14 mouse cellular contexts compared by ENCODE assay signal in the genomic region with DNA sequence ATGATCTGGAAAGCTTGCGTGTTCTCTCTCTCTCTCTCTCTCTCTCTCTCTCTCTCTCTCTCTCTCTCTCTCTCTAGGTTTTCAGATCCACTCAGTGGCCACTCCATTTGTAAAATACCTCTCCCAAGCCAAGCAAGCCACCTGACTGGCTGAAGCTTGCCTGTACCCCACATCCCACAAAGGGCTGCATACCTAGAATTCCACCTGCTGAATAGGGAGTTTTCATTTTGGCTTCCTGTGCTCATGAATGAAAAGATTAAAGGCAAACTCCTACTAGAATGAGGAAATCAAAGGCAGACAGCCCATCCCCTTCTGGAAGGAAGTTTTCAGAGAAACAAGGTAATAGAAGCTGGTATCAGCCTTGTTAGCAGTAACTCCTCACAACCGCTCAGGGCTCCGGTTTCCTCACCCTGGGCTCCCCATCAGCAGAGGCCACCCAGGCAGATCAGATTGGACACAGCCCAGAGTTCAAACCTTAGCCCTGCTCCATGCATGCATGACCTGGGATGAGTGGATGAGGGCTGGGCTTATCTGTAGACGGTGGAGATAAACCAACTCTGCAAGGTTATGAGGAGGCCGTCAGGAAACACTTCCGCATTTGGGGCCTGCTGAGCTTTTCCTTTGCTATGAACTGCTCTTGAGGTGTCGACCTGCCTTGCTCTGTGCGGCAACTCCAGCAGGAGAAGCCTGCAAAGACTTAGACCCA.
DNase-seq lines count a peak whose midpoint lies in the region; ATAC-seq lines count a peak whose summit lies in the region.
"Had no signal": no experiment of that assay in that cellular context is flagged by ENCODE, and none has a peak within 500 bp of the region (broad histone marks: within the 10 kb centered on the region; RNA-seq: fewer than 3 reads in every experiment).

No protein-coding gene starts in this region.

- H3K4me1 ChIP-seq in heart, embryonic 15.5 days (replicated peaks), result peaks cover 85% of the 10 kb centered on the region
- H3K4me1 ChIP-seq in lung, embryonic 16.5 days (replicated peaks; ENCODE audit: control insufficient read depth, insufficient read depth, low read length), result peaks cover 33% of the 10 kb centered on the region
- peaks cover 11% of the 10 kb centered on the region for H3K4me1 ChIP-seq in embryonic facial prominence, embryonic 14.5 days (ENCODE audit: control insufficient read depth, insufficient read depth, low read length)
- H3K4me1 ChIP-seq in stomach, embryonic 16.5 days (ENCODE audit: control insufficient read depth, insufficient read depth, low read length), result peaks cover 14% of the 10 kb centered on the region

- no peak for DNase-seq in heart, postnatal 10 days
- no peak for DNase-seq in lung, postnatal 14 days
- peak; percentile 57 for DNase-seq in embryonic facial prominence, embryonic 14.5 days (ENCODE audit: low spot score)
- no peak for DNase-seq in adrenal gland, postnatal 36 days
- DNase-seq: adrenal gland, postnatal 10 days; right cerebral cortex, adult 18-20 months had no signal

- no peaks in the 10 kb centered on the region for H3K9me3 ChIP-seq in heart, embryonic 15.5 days (replicated peaks)
- H3K9me3 ChIP-seq in lung, embryonic 16.5 days (ENCODE audit: control insufficient read depth, low read length), result no peaks in the 10 kb centered on the region
- H3K9me3 ChIP-seq in embryonic facial prominence, embryonic 14.5 days (ENCODE audit: control insufficient read depth, low read length), result no peaks in the 10 kb centered on the region
- H3K9me3 ChIP-seq in stomach, embryonic 16.5 days (replicated peaks; ENCODE audit: control insufficient read depth, low read length), result no peaks in the 10 kb centered on the region
- H3K9me3 ChIP-seq: hindbrain, embryonic 12.5 days; midbrain, embryonic 13.5 days; neural tube, embryonic 13.5 days had no signal

- no peak for ATAC-seq in heart, embryonic 15.5 days (replicated peaks; ENCODE audit: insufficient number of reproducible peaks, insufficient read depth, low FRiP score, low read depth)
- ATAC-seq in lung, embryonic 16.5 days (ENCODE audit: low read depth), result peak; percentile 61
- peak; percentile 51; the same call in 1 of the 2 replicates for ATAC-seq in embryonic facial prominence, embryonic 14.5 days (ENCODE audit: low read depth)
- ATAC-seq in stomach, embryonic 16.5 days (ENCODE audit: insufficient read depth, low FRiP score), result no peak
- no peak for ATAC-seq in megakaryocyte-erythroid progenitor cell, adult 5-6 weeks (replicated peaks; ENCODE audit: low FRiP score, low TSS enrichment, poor library complexity, severe bottlenecking)
- ATAC-seq: midbrain, embryonic 13.5 days; Patski had no signal

- H3K4me3 ChIP-seq in heart, embryonic 15.5 days, result peak overlapping the region; percentile 37
- H3K4me3 ChIP-seq in lung, embryonic 16.5 days (ENCODE audit: low read length), result no peak overlapping the region
- no peak overlapping the region for H3K4me3 ChIP-seq in embryonic facial prominence, embryonic 14.5 days (ENCODE audit: low read depth, low read length)
- H3K4me3 ChIP-seq in stomach, embryonic 16.5 days (replicated peaks; ENCODE audit: low read length), result peak overlapping the region; percentile 34
- H3K4me3 ChIP-seq: hindbrain, embryonic 12.5 days; midbrain, embryonic 13.5 days; neural tube, embryonic 13.5 days had no signal

- H3K36me3 ChIP-seq in heart, embryonic 15.5 days, result no peaks in the 10 kb centered on the region
- no peaks in the 10 kb centered on the region for H3K36me3 ChIP-seq in lung, embryonic 16.5 days (ENCODE audit: control insufficient read depth, insufficient read depth, low read length)
- no peaks in the 10 kb centered on the region for H3K36me3 ChIP-seq in embryonic facial prominence, embryonic 14.5 days (ENCODE audit: control insufficient read depth, insufficient read depth, low read length)
- H3K36me3 ChIP-seq in stomach, embryonic 16.5 days (ENCODE audit: control insufficient read depth, insufficient read depth, low read length), result no peaks in the 10 kb centered on the region
- H3K36me3 ChIP-seq: hindbrain, embryonic 12.5 days; midbrain, embryonic 13.5 days; neural tube, embryonic 13.5 days had no signal

- peak overlapping the region; percentile 86 for H3K27ac ChIP-seq in heart, embryonic 15.5 days
- peak overlapping the region; percentile 73 for H3K27ac ChIP-seq in lung, embryonic 16.5 days (ENCODE audit: low read length)
- H3K27ac ChIP-seq in embryonic facial prominence, embryonic 14.5 days (replicated peaks; ENCODE audit: low read depth, low read length), result no peak overlapping the region
- H3K27ac ChIP-seq in stomach, embryonic 16.5 days (ENCODE audit: low read length), result peak overlapping the region; percentile 82
- H3K27ac ChIP-seq: hindbrain, embryonic 12.5 days; midbrain, embryonic 13.5 days; neural tube, embryonic 13.5 days had no signal

- no peaks in the 10 kb centered on the region for H3K27me3 ChIP-seq in heart, embryonic 15.5 days
- H3K27me3 ChIP-seq in lung, embryonic 16.5 days (ENCODE audit: control insufficient read depth, insufficient read depth, low read depth, low read length), result no peaks in the 10 kb centered on the region
- no peaks in the 10 kb centered on the region for H3K27me3 ChIP-seq in embryonic facial prominence, embryonic 14.5 days (replicated peaks; ENCODE audit: control insufficient read depth, insufficient read depth, low read length)
- H3K27me3 ChIP-seq in stomach, embryonic 16.5 days (ENCODE audit: control insufficient read depth, insufficient read depth, low read length), result no peaks in the 10 kb centered on the region
- H3K27me3 ChIP-seq: hindbrain, embryonic 12.5 days; midbrain, embryonic 13.5 days; neural tube, embryonic 13.5 days; Patski had no signal

- intact Hi-C loops in heart, postnatal 10 days (cut with DNase I), result loop anchor here (5.0 kb wide), 1 partner anchor 40 kb away; no protein-coding TSS in a partner anchor

- peak overlapping the region; percentile 1; the same call in 1 of the 2 replicates for H3K9ac ChIP-seq in heart, embryonic 15.5 days
- H3K9ac ChIP-seq in lung, embryonic 16.5 days (ENCODE audit: low read length), result no peak overlapping the region; the same call in 1 of the 2 replicates
- H3K9ac ChIP-seq in embryonic facial prominence, embryonic 14.5 days (ENCODE audit: low read depth, low read length), result no peak overlapping the region
- peak overlapping the region; percentile 48; the same call in 1 of the 2 replicates for H3K9ac ChIP-seq in stomach, embryonic 16.5 days (ENCODE audit: low read length)
- H3K9ac ChIP-seq: hindbrain, embryonic 12.5 days; midbrain, embryonic 13.5 days; neural tube, embryonic 13.5 days had no signal

- peak overlapping the region; percentile 55 for H3K4me2 ChIP-seq in heart, embryonic 15.5 days
- H3K4me2 ChIP-seq in lung, embryonic 16.5 days (ENCODE audit: low read depth, low read length), result peak overlapping the region; percentile 9; the same call in 1 of the 2 replicates
- peak overlapping the region; percentile 38 for H3K4me2 ChIP-seq in embryonic facial prominence, embryonic 14.5 days (ENCODE audit: low read depth, low read length)
- peak overlapping the region; percentile 40 for H3K4me2 ChIP-seq in stomach, embryonic 16.5 days (ENCODE audit: low read depth, low read length)
- H3K4me2 ChIP-seq: hindbrain, embryonic 12.5 days; midbrain, embryonic 13.5 days; neural tube, embryonic 13.5 days had no signal

- 27% methylated on average over 8 of the region's 8 CpGs for WGBS in heart, embryonic 15.5 days
- WGBS in lung, embryonic 16.5 days, result 30% methylated on average over 8 of the region's 8 CpGs
- WGBS in embryonic facial prominence, embryonic 14.5 days, result 63% methylated on average over 8 of the region's 8 CpGs
- 43% methylated on average over 8 of the region's 8 CpGs for WGBS in stomach, embryonic 16.5 days

Comparison
In these comparisons a context has a peak if more than half of its experiments do, and no peak if none do; other contexts are left out.
1. ATAC-seq: peak in lung, embryonic 16.5 days (single experiment) and embryonic facial prominence, embryonic 14.5 days (single experiment); none in heart, embryonic 15.5 days (single experiment), stomach, embryonic 16.5 days (single experiment) and megakaryocyte-erythroid progenitor cell, adult 5-6 weeks (single experiment).
2. H3K4me3 ChIP-seq: peak in heart, embryonic 15.5 days (single experiment) and stomach, embryonic 16.5 days (single experiment); none in lung, embryonic 16.5 days (single experiment) and embryonic facial prominence, embryonic 14.5 days (single experiment).
3. H3K9ac ChIP-seq: peak in heart, embryonic 15.5 days (single experiment) and stomach, embryonic 16.5 days (single experiment); none in lung, embryonic 16.5 days (single experiment) and embryonic facial prominence, embryonic 14.5 days (single experiment).
4. Peak in every context shown above with its lines, with median percentiles within 50 percentile points of each other: H3K4me2 ChIP-seq.